Mouse (Mus musculus): Measurements from ENCODE around the gene Lbh.

GRCm38 (mm10) chr17:72944368-72944767, 26.3 kb downstream of the Lbh start:
- TF ChIP-seq POLR2A (IDR thresholded peaks at IDR 0.05; ENCODE audit: insufficient read depth, low read length) (no peak), CTCF (IDR thresholded peaks at IDR 0.05; ENCODE audit: low read depth, low read length) (no peak), EP300 (IDR thresholded peaks at IDR 0.05; ENCODE audit: insufficient read depth, low read depth, low read length) (no peak)

Data from ES-Bruce4 (cell line).